Mouse (Mus musculus) small intestine, adult 2 months (tissue): ENCODE results near the gene H2-T22.

Experiments
- CTCF ChIP-seq: fragments of 200-500 bp; IDR thresholded peaks from 2 replicates; pipeline ENCODE4 v1.5.1; 2012; ENCODE audit warnings: low read depth, mild to moderate bottlenecking, control low read depth, inconsistent platforms, low read length, moderate library complexity, mixed read lengths; ENCODE audit not compliant: insufficient replicate concordance, insufficient read length; ENCODE audit errors: extremely low read depth
- POLR2A ChIP-seq: fragments of 200-500 bp; IDR thresholded peaks from 2 replicates; pipeline ENCODE4 v1.6.1; 2012; ENCODE audit warnings: low read depth, mild to moderate bottlenecking, control low read depth, inconsistent platforms, low read length, moderate library complexity

DNA sequence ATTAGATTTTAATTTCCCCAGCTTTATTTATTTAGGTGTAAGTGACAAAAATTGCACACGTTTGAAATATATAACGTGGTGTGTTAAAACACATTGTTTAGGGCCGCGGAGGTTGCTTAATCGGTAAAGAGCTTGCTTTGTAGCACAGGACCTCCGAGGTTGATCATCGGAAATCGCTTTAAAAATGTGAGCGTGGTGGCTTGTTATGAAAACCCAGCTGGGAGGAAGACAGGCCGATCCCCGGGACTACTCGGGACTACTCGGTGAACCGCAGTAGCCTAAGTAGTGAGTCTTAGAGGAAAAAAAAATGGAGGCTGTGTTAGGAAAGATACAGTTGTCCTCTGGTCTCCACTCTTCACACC, 47.7 kb downstream of the H2-T22 start:
- TF ChIP-seq POLR2A (no peak), CTCF (no peak)
